In genomic region chr1:120600149-120600445, GRCm38 (mm10) we compare ENCODE assay signal across 18 mouse cellular contexts. TPM values are rescaled to one million over a fixed set of nuclear protein-coding genes. Genes with fewer than 3 reads are reported as not detected.
DNase-seq lines count a peak whose midpoint lies in the region; ATAC-seq and TF ChIP-seq lines count a peak whose summit lies in the region.
"Had no signal": no experiment of that assay in that cellular context is flagged by ENCODE, and none has a peak within 500 bp of the region (broad histone marks: within the 10 kb centered on the region; RNA-seq: fewer than 3 reads in every experiment).

No protein-coding gene starts in this region.

- TF ChIP-seq CTCF in midbrain, postnatal 0 days (IDR thresholded peaks at IDR 0.05), result no peak; the same call in 1 of the 2 replicates

- no peak overlapping the region for H3K4me2 ChIP-seq in embryonic facial prominence, embryonic 11.5 days (ENCODE audit: low read depth, low read length)
- no peak overlapping the region for H3K4me2 ChIP-seq in limb, embryonic 11.5 days (ENCODE audit: low read depth, severe bottlenecking)
- peak overlapping the region; percentile 63 for H3K4me2 ChIP-seq in midbrain, postnatal 0 days (ENCODE audit: low read depth, low read length, poor library complexity, severe bottlenecking)
- H3K4me2 ChIP-seq: stomach, embryonic 15.5 days had no signal

- no peak for ATAC-seq in cerebellum, adult (ENCODE audit: insufficient number of reproducible peaks, low FRiP score, low TSS enrichment)
- no peak for ATAC-seq in embryonic facial prominence, embryonic 11.5 days (replicated peaks; ENCODE audit: insufficient number of reproducible peaks, low FRiP score, low TSS enrichment, low read depth)
- no peak for ATAC-seq in limb, embryonic 11.5 days (ENCODE audit: insufficient number of reproducible peaks, low FRiP score, low TSS enrichment, low read depth)
- no peak for ATAC-seq in midbrain, postnatal 0 days (ENCODE audit: low FRiP score)
- ATAC-seq: liver, postnatal 0 days had no signal

- H3K4me1 ChIP-seq in embryonic facial prominence, embryonic 11.5 days (ENCODE audit: control insufficient read depth, insufficient read depth, low read length), result peaks cover 2% of the 10 kb centered on the region
- peaks cover 5% of the 10 kb centered on the region; the same call in 1 of the 2 replicates for H3K4me1 ChIP-seq in limb, embryonic 11.5 days (ENCODE audit: control insufficient read depth, insufficient read depth, low read length)
- no peaks in the 10 kb centered on the region for H3K4me1 ChIP-seq in midbrain, postnatal 0 days (ENCODE audit: insufficient read depth, low read length)

- no peak overlapping the region for H3K27ac ChIP-seq in embryonic facial prominence, embryonic 11.5 days (replicated peaks; ENCODE audit: low read depth, low read length)
- no peak overlapping the region for H3K27ac ChIP-seq in limb, embryonic 11.5 days (replicated peaks; ENCODE audit: low read depth, low read length)
- H3K27ac ChIP-seq in midbrain, postnatal 0 days (ENCODE audit: low read depth, low read length), result peak overlapping the region; percentile 38; the same call in 1 of the 2 replicates
- H3K27ac ChIP-seq: heart, adult 2 months; stomach, embryonic 15.5 days had no signal

- WGBS in embryonic facial prominence, embryonic 11.5 days, result under 1% methylated on average over 25 of the region's 25 CpGs
- WGBS in limb, embryonic 11.5 days, result under 1% methylated on average over 25 of the region's 25 CpGs
- 2% methylated on average over 25 of the region's 25 CpGs for WGBS in midbrain, postnatal 0 days

- H3K27me3 ChIP-seq in embryonic facial prominence, embryonic 11.5 days (ENCODE audit: control insufficient read depth, insufficient read depth, low read length), result peaks cover 66% of the 10 kb centered on the region
- peaks cover 89% of the 10 kb centered on the region for H3K27me3 ChIP-seq in limb, embryonic 11.5 days (ENCODE audit: control insufficient read depth, insufficient read depth, low read length)
- H3K27me3 ChIP-seq in midbrain, postnatal 0 days (ENCODE audit: insufficient read depth, low read length), result peaks cover 42% of the 10 kb centered on the region

- no peaks in the 10 kb centered on the region for H3K36me3 ChIP-seq in embryonic facial prominence, embryonic 11.5 days (replicated peaks; ENCODE audit: control insufficient read depth, insufficient read depth, low read depth, low read length)
- no peaks in the 10 kb centered on the region for H3K36me3 ChIP-seq in limb, embryonic 11.5 days (ENCODE audit: control insufficient read depth, insufficient read depth, low read length)
- H3K36me3 ChIP-seq in midbrain, postnatal 0 days (ENCODE audit: insufficient read depth, low read length), result no peaks in the 10 kb centered on the region
- H3K36me3 ChIP-seq: stomach, embryonic 15.5 days had no signal

- DNase-seq in cerebellum, postnatal 14 days, result peak; percentile 36 to 50
- peak; percentile 49 for DNase-seq in embryonic facial prominence, embryonic 11.5 days (ENCODE audit: low spot score)
- DNase-seq in limb, embryonic 11.5 days (ENCODE audit: low spot score), result peak; percentile 69
- no peak for DNase-seq in midbrain, postnatal 0 days (ENCODE audit: low spot score)
- no peak for DNase-seq in layer of hippocampus, adult 9-10 months (ENCODE audit: low spot score)
- DNase-seq in left cerebral cortex, adult 8-10 months (ENCODE audit: low spot score in 2 of 2), result no peak
- DNase-seq in adrenal gland, postnatal 25 days, result no peak
- DNase-seq: cerebellum, adult 8-10 months; heart, adult 2 months; heart, postnatal 10 days; kidney, adult 18-20 months; liver, postnatal 0 days; right cerebral cortex, postnatal 4 days; thymus, postnatal 36 days had no signal

- H3K9ac ChIP-seq in embryonic facial prominence, embryonic 11.5 days (replicated peaks; ENCODE audit: low read length), result no peak overlapping the region
- H3K9ac ChIP-seq in limb, embryonic 11.5 days (ENCODE audit: low read length), result no peak overlapping the region
- peak overlapping the region; percentile 44 for H3K9ac ChIP-seq in midbrain, postnatal 0 days (replicated peaks; ENCODE audit: low read length, poor library complexity, severe bottlenecking)
- H3K9ac ChIP-seq: liver, postnatal 0 days; stomach, embryonic 15.5 days had no signal

- H3K9me3 ChIP-seq in embryonic facial prominence, embryonic 11.5 days (replicated peaks; ENCODE audit: control insufficient read depth, low read length), result no peaks in the 10 kb centered on the region
- no peaks in the 10 kb centered on the region for H3K9me3 ChIP-seq in limb, embryonic 11.5 days (ENCODE audit: control insufficient read depth, low read length)
- no peaks in the 10 kb centered on the region for H3K9me3 ChIP-seq in midbrain, postnatal 0 days (ENCODE audit: low read length)
- H3K9me3 ChIP-seq: stomach, embryonic 15.5 days had no signal

- H3K4me3 ChIP-seq in embryonic facial prominence, embryonic 11.5 days (ENCODE audit: low read depth, low read length), result no peak overlapping the region
- no peak overlapping the region for H3K4me3 ChIP-seq in limb, embryonic 11.5 days (ENCODE audit: low read depth, low read length)
- H3K4me3 ChIP-seq in midbrain, postnatal 0 days (ENCODE audit: low read depth, low read length), result peak overlapping the region; percentile 51; the same call in 1 of the 2 replicates
- H3K4me3 ChIP-seq: heart, adult 2 months; stomach, embryonic 15.5 days had no signal

RNA-seq across cellular contexts. Expression of gene En1, which starts 2.1 kb away (rescaled TPM):
- polyA plus RNA-seq in embryonic facial prominence, embryonic 11.5 days (2014; fragmentation: Nextera tagmentation; extraction: Ambion mirVana), result 1.0 and 1.4 TPM in 2 replicates
- polyA plus RNA-seq in limb, embryonic 11.5 days (2014; fragmentation: Nextera tagmentation; extraction: Ambion mirVana), result 1.6 and 2.3 TPM in 2 replicates
- total RNA-seq in midbrain, postnatal 0 days (2014; rRNA removed), result 32.8 and 40.8 TPM in 2 replicates
- polyA plus RNA-seq in midbrain, postnatal 0 days (2015; fragmentation: Nextera tagmentation; extraction: Ambion mirVana), result 9.2 and 10.1 TPM in 2 replicates
- total RNA-seq in left cerebral cortex, adult 8-10 months (2022), result not detected
- total RNA-seq in adrenal gland, postnatal 25 days (2021), result not detected in 2 replicates
- total RNA-seq: heart, adult 2 months; heart, postnatal 10 days; left cerebral cortex, postnatal 25 days; megakaryocyte-erythroid progenitor cell, adult 5-6 weeks had no signal
- polyA plus RNA-seq: heart, adult 2 months; liver, postnatal 0 days had no signal

Comparison
In these comparisons a context has a peak if more than half of its experiments do, and no peak if none do; other contexts are left out.
1. DNase-seq: peak in cerebellum, postnatal 14 days (2 of 2), embryonic facial prominence, embryonic 11.5 days (single experiment) and limb, embryonic 11.5 days (single experiment); none in midbrain, postnatal 0 days (single experiment), layer of hippocampus, adult 9-10 months (single experiment), left cerebral cortex, adult 8-10 months (0 of 2) and adrenal gland, postnatal 25 days (single experiment).
2. RNA of gene En1, which starts 2.1 kb away (total RNA-seq): 32.8 to 40.8 TPM in midbrain, postnatal 0 days; not detected in left cerebral cortex, adult 8-10 months and not detected in adrenal gland, postnatal 25 days; every median in the first group is over 10 times any median in the second.